Mouse (Mus musculus): ENCODE results near the gene Cdr2. TPM values are rescaled to one million over a fixed set of nuclear protein-coding genes. Genes with fewer than 3 reads are reported as not detected.

Cdr2 gene
- polyA plus RNA-seq, 1 experiment from 2014 or later = 14.7 TPM

- 76% methylated on average over 4 of the region's 4 CpGs for WGBS
Observed at GRCm38 (mm10) chr7:121003793-121004418, 21.8 kb upstream of the Cdr2 start.

GRCm38 (mm10) chr7:121002407-121002928, 20.4 kb upstream of the Cdr2 start:
- Histone ChIP-seq H3K9ac (ENCODE audit: low read depth, low read length) (no peak overlapping the region), H3K4me1 (ENCODE audit: control insufficient read depth, insufficient read depth, low read depth, low read length) (no peaks in the 10 kb centered on the region), H3K9me3 (ENCODE audit: control insufficient read depth, low read length) (no peaks in the 10 kb centered on the region), H3K36me3 (ENCODE audit: control insufficient read depth, insufficient read depth, low read length) (no peaks in the 10 kb centered on the region), H3K4me2 (ENCODE audit: low read length) (no peak overlapping the region), H3K27me3 (replicated peaks; ENCODE audit: control insufficient read depth, insufficient read depth, low read length) (no peaks in the 10 kb centered on the region), H3K4me3 (ENCODE audit: low read length) (no peak overlapping the region), H3K27ac (ENCODE audit: low read depth, low read length) (no peak overlapping the region)
- WGBS = 92% methylated on average over 5 of the region's 5 CpGs
- no peak for ATAC-seq

More at GRCm38 (mm10) chr7:121003793-121004418, 21.8 kb upstream of the Cdr2 start:
- Histone ChIP-seq H3K4me2 (ENCODE audit: low read length) (no peak overlapping the region), H3K9ac (ENCODE audit: low read depth, low read length) (no peak overlapping the region), H3K4me3 (ENCODE audit: low read length) (no peak overlapping the region), H3K27ac (ENCODE audit: low read depth, low read length) (no peak overlapping the region), H3K9me3 (ENCODE audit: control insufficient read depth, low read length) (no peaks in the 10 kb centered on the region), H3K27me3 (replicated peaks; ENCODE audit: control insufficient read depth, insufficient read depth, low read length) (no peaks in the 10 kb centered on the region), H3K4me1 (ENCODE audit: control insufficient read depth, insufficient read depth, low read depth, low read length) (no peaks in the 10 kb centered on the region), H3K36me3 (ENCODE audit: control insufficient read depth, insufficient read depth, low read length) (no peaks in the 10 kb centered on the region)
- ATAC-seq = no peak

- Histone ChIP-seq H3K9ac (ENCODE audit: low read depth, low read length) (no peak overlapping the region), H3K4me3 (ENCODE audit: low read length) (no peak overlapping the region), H3K9me3 (ENCODE audit: control insufficient read depth, low read length) (no peaks in the 10 kb centered on the region), H3K27ac (ENCODE audit: low read depth, low read length) (no peak overlapping the region), H3K4me1 (ENCODE audit: control insufficient read depth, insufficient read depth, low read depth, low read length) (no peaks in the 10 kb centered on the region), H3K36me3 (ENCODE audit: control insufficient read depth, insufficient read depth, low read length) (no peaks in the 10 kb centered on the region), H3K4me2 (ENCODE audit: low read length) (no peak overlapping the region), H3K27me3 (replicated peaks; ENCODE audit: control insufficient read depth, insufficient read depth, low read length) (no peaks in the 10 kb centered on the region)
- ATAC-seq = no peak
- WGBS = 87% methylated on average over 3 of the region's 3 CpGs
Observed at GRCm38 (mm10) chr7:121001879-121002278, 19.8 kb upstream of the Cdr2 start.

GRCm38 (mm10) chr7:121000065-121000822, 18.1 kb upstream of the Cdr2 start:
- H3K4me2 ChIP-seq (ENCODE audit: low read length) = no peak overlapping the region
- H3K27ac ChIP-seq (ENCODE audit: low read depth, low read length) = no peak overlapping the region
- H3K9me3 ChIP-seq (ENCODE audit: control insufficient read depth, low read length) = no peaks in the 10 kb centered on the region
- no peaks in the 10 kb centered on the region for H3K36me3 ChIP-seq (ENCODE audit: control insufficient read depth, insufficient read depth, low read length)
- no peak overlapping the region for H3K9ac ChIP-seq (ENCODE audit: low read depth, low read length)
- H3K4me1 ChIP-seq (ENCODE audit: control insufficient read depth, insufficient read depth, low read depth, low read length) = no peaks in the 10 kb centered on the region
- WGBS = 75% methylated on average over 3 of the region's 3 CpGs
- no peaks in the 10 kb centered on the region for H3K27me3 ChIP-seq (replicated peaks; ENCODE audit: control insufficient read depth, insufficient read depth, low read length)
- ATAC-seq = no peak
- no peak overlapping the region for H3K4me3 ChIP-seq (ENCODE audit: low read length)

GRCm38 (mm10) chr7:120999021-120999530, 17.0 kb upstream of the Cdr2 start:
- H3K4me1 ChIP-seq (ENCODE audit: control insufficient read depth, insufficient read depth, low read depth, low read length) = no peaks in the 10 kb centered on the region
- no peak overlapping the region for H3K4me3 ChIP-seq (ENCODE audit: low read length)
- H3K9ac ChIP-seq (ENCODE audit: low read depth, low read length) = no peak overlapping the region
- no peak overlapping the region for H3K27ac ChIP-seq (ENCODE audit: low read depth, low read length)
- no peak for ATAC-seq
- H3K27me3 ChIP-seq (replicated peaks; ENCODE audit: control insufficient read depth, insufficient read depth, low read length) = no peaks in the 10 kb centered on the region
- no peaks in the 10 kb centered on the region for H3K36me3 ChIP-seq (ENCODE audit: control insufficient read depth, insufficient read depth, low read length)
- 86% methylated on average over 2 of the region's 2 CpGs for WGBS
- H3K9me3 ChIP-seq (ENCODE audit: control insufficient read depth, low read length) = no peaks in the 10 kb centered on the region
- H3K4me2 ChIP-seq (ENCODE audit: low read length) = no peak overlapping the region

GRCm38 (mm10) chr7:120991191-120991590, 9.1 kb upstream of the Cdr2 start:
- no peak overlapping the region for H3K4me3 ChIP-seq (ENCODE audit: low read length)
- H3K9ac ChIP-seq (ENCODE audit: low read depth, low read length) = no peak overlapping the region
- H3K36me3 ChIP-seq (ENCODE audit: control insufficient read depth, insufficient read depth, low read length) = no peaks in the 10 kb centered on the region
- no peak for ATAC-seq
- no peak overlapping the region for H3K27ac ChIP-seq (ENCODE audit: low read depth, low read length)
- no peaks in the 10 kb centered on the region for H3K27me3 ChIP-seq (replicated peaks; ENCODE audit: control insufficient read depth, insufficient read depth, low read length)
- no peaks in the 10 kb centered on the region for H3K4me1 ChIP-seq (ENCODE audit: control insufficient read depth, insufficient read depth, low read depth, low read length)
- whole genome bisulfite sequencing = 53% methylated on average over 8 of the region's 8 CpGs
- no peaks in the 10 kb centered on the region for H3K9me3 ChIP-seq (ENCODE audit: control insufficient read depth, low read length)
- no peak overlapping the region for H3K4me2 ChIP-seq (ENCODE audit: low read length)

GRCm38 (mm10) chr7:120982968-120983367, 856 bp upstream of the Cdr2 start:
- no peaks in the 10 kb centered on the region for H3K9me3 ChIP-seq (ENCODE audit: control insufficient read depth, low read length)
- peak overlapping the region; percentile 65; the same call in 1 of the 2 replicates for H3K27ac ChIP-seq (ENCODE audit: low read depth, low read length)
- H3K4me1 ChIP-seq (ENCODE audit: control insufficient read depth, insufficient read depth, low read depth, low read length) = peaks cover 5% of the 10 kb centered on the region
- peak overlapping the region; percentile 92 for H3K4me3 ChIP-seq (ENCODE audit: low read length)
- H3K27me3 ChIP-seq (replicated peaks; ENCODE audit: control insufficient read depth, insufficient read depth, low read length) = no peaks in the 10 kb centered on the region
- H3K4me2 ChIP-seq (ENCODE audit: low read length) = peak overlapping the region; percentile 69
- no peak for ATAC-seq
- H3K9ac ChIP-seq (ENCODE audit: low read depth, low read length) = peak overlapping the region; percentile 69
- H3K36me3 ChIP-seq (ENCODE audit: control insufficient read depth, insufficient read depth, low read length) = no peaks in the 10 kb centered on the region
- WGBS = 15% methylated on average over 7 of the region's 7 CpGs

- H3K4me1 ChIP-seq (ENCODE audit: control insufficient read depth, insufficient read depth, low read depth, low read length) = peaks cover 12% of the 10 kb centered on the region
- H3K9me3 ChIP-seq (ENCODE audit: control insufficient read depth, low read length) = no peaks in the 10 kb centered on the region
- H3K9ac ChIP-seq (ENCODE audit: low read depth, low read length) = peak overlapping the region; percentile 84
- peak; percentile 49 for ATAC-seq
- no peaks in the 10 kb centered on the region for H3K27me3 ChIP-seq (replicated peaks; ENCODE audit: control insufficient read depth, insufficient read depth, low read length)
- WGBS = 3% methylated on average over 39 of the region's 39 CpGs
- H3K4me2 ChIP-seq (ENCODE audit: low read length) = peak overlapping the region; percentile 87
- H3K27ac ChIP-seq (ENCODE audit: low read depth, low read length) = peak overlapping the region; percentile 73; the same call in 1 of the 2 replicates
- peak overlapping the region; percentile 92 for H3K4me3 ChIP-seq (ENCODE audit: low read length)
- H3K36me3 ChIP-seq (ENCODE audit: control insufficient read depth, insufficient read depth, low read length) = no peaks in the 10 kb centered on the region
Observed at GRCm38 (mm10) chr7:120980931-120981924, 884 bp downstream of the Cdr2 start.

Data from hindbrain, embryonic 16.5 days (tissue).